Mouse (Mus musculus) liver, postnatal 0 days (tissue): Measurements from ENCODE around the gene Serpine3. TPM values are rescaled to one million over a fixed set of nuclear protein-coding genes. Genes with fewer than 3 reads are reported as not detected.
"Not testable (repeated sequence)": the region's sequence is repeated elsewhere in the genome, so short reads cannot be mapped to it uniquely, and the experiment has no call there.

Source experiments
- ATAC-seq: fragments of 200-750 bp; cut with Nextera tagmentation; 2 replicates; pipeline ENCODE4 v1.8.0; 2017; ENCODE audit warnings: mild to moderate bottlenecking, moderate library complexity
- DNase-seq: peaks from one replicate; pipeline ENCODE4 v3.0.0-alpha.2; 2016
- H3K27ac ChIP-seq: fragments of 300-500 bp; sonication (generic); 2 replicates; pipeline ENCODE4 v1.5.1; 2014; ENCODE audit warnings: antibody characterized with exemption, moderate library complexity, mild to moderate bottlenecking, low read depth
- H3K27me3 ChIP-seq: fragments of 300-500 bp; sonication (generic); 2 replicates; pipeline ENCODE4 v1.6.1; 2014; ENCODE audit warnings: low read length, control low read depth, mixed read lengths; ENCODE audit not compliant: insufficient read depth
- H3K36me3 ChIP-seq: fragments of 300-500 bp; sonication (generic); replicated peaks from 2 replicates; pipeline ENCODE4 v1.6.1; 2014; ENCODE audit warnings: mild to moderate bottlenecking, control low read depth, low read length, moderate library complexity, mixed read lengths; ENCODE audit not compliant: insufficient read depth
- H3K4me1 ChIP-seq: fragments of 300-500 bp; sonication (generic); 2 replicates; pipeline ENCODE4 v1.6.1; 2014; ENCODE audit warnings: antibody characterized with exemption, mild to moderate bottlenecking, control low read depth; ENCODE audit not compliant: insufficient read depth
- H3K4me2 ChIP-seq: fragments of 300-500 bp; sonication (generic); 2 replicates; pipeline ENCODE4 v1.6.1; 2014; ENCODE audit warnings: low read depth, mild to moderate bottlenecking, low read length, moderate library complexity, mixed read lengths
- H3K4me3 ChIP-seq: fragments of 300-500 bp; sonication (generic); 2 replicates; pipeline ENCODE4 v1.5.1; 2014; ENCODE audit warnings: low read depth, low read length
- H3K9ac ChIP-seq: fragments of 300-500 bp; sonication (generic); replicated peaks from 2 replicates; pipeline ENCODE4 v1.6.1; 2014; ENCODE audit warnings: mild to moderate bottlenecking, moderate library complexity
- H3K9me3 ChIP-seq: fragments of 300-500 bp; sonication (generic); 2 replicates; pipeline ENCODE4 v1.6.1; 2016; ENCODE audit warnings: mild to moderate bottlenecking, control low read depth, low read length, mixed read lengths
- CTCF ChIP-seq: sonication (generic); IDR thresholded peaks from 2 replicates; pipeline ENCODE4 v1.5.1; 2016; ENCODE audit warnings: antibody characterized with exemption, low read depth
- EP300 ChIP-seq: IDR thresholded peaks from 2 replicates; pipeline ENCODE4 v1.6.1; 2016; ENCODE audit warnings: antibody characterized with exemption, low read depth, mild to moderate bottlenecking
- WGBS: fragments of 180-500 bp; shearing (Covaris S2); extraction: QIAGEN DNeasy Blood & Tissue Kit; methylation state at CpG from one replicate; pipeline ENCODE4 v1.1.7; 2014; ENCODE audit not compliant: insufficient replicate concordance; 5-methylcytosine and 5-hydroxymethylcytosine counted together
- polyA plus RNA-seq: library from polyadenylated mRNA; unstranded; fragments of >200 nt; fragmentation: Nextera tagmentation; extraction: Ambion mirVana; gene quantifications from 2 replicates; pipeline ENCODE4 v1.2.1, GENCODE M21; 2015

Gene Serpine3
- polyA plus RNA-seq, 1 experiment from 2014 or later: not detected

DNA sequence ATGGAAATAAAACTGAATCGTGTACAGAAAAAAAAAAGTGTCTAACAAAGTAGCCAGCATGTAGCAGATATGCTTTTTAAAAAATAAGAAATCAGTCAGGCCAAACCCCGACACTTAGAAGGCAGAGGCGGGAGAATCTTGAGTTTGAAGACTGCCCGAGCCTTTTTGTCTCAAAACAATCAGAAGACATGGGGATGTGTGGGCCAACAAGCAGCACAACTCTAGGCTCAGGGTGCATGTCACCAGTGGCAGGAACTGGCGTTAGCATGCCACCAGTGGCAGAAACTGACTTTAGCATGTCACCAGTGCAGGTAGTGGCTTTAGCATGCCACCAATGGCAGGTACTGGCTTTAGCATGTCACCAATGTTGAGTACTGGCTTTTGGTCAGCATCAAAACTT is 23.9 kb upstream of the Serpine3 start:
- Histone ChIP-seq H3K4me2 (no peak overlapping the region), H3K36me3 (no peaks in the 10 kb centered on the region), H3K9ac (no peak overlapping the region), H3K4me1 (no peaks in the 10 kb centered on the region), H3K27ac (no peak overlapping the region), H3K27me3 (no peaks in the 10 kb centered on the region), H3K9me3 (no peaks in the 10 kb centered on the region), H3K4me3 (no peak overlapping the region)
- ATAC-seq (no peak), DNase-seq (no peak)
- TF ChIP-seq EP300 (no peak), CTCF (no peak)
- 71% methylated on average over 5 of the region's 5 CpGs for WGBS

DNA sequence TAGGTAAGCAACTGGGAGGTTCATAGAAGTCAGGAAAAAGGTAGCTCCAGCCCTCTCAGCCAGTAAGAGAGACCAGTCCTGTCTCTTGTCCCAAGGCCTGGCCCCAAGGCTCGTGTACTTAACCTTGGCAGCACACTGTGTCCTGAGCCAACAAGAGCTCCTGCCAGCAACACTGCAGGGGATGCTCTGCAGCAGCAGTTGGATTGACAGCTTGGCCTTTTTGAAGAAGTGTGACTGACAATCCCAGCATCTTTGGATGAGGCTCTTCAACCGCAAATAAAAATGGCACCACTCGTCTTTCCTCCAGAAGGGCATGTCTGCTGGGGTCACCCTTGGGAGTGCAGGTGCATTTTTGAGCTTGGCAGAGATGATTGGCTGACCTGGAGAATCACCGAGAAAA is 23.1 kb upstream of the Serpine3 start:
- no peak overlapping the region for H3K27ac ChIP-seq
- TF ChIP-seq CTCF (no peak), EP300 (no peak)
- H3K9me3 ChIP-seq: no peaks in the 10 kb centered on the region
- WGBS: 66% methylated on average over 4 of the region's 4 CpGs
- H3K4me2 ChIP-seq: no peak overlapping the region
- no peaks in the 10 kb centered on the region for H3K36me3 ChIP-seq
- no peak overlapping the region for H3K9ac ChIP-seq
- ATAC-seq (no peak), DNase-seq (no peak)
- H3K4me1 ChIP-seq: no peaks in the 10 kb centered on the region
- no peak overlapping the region for H3K4me3 ChIP-seq
- no peaks in the 10 kb centered on the region for H3K27me3 ChIP-seq

DNA sequence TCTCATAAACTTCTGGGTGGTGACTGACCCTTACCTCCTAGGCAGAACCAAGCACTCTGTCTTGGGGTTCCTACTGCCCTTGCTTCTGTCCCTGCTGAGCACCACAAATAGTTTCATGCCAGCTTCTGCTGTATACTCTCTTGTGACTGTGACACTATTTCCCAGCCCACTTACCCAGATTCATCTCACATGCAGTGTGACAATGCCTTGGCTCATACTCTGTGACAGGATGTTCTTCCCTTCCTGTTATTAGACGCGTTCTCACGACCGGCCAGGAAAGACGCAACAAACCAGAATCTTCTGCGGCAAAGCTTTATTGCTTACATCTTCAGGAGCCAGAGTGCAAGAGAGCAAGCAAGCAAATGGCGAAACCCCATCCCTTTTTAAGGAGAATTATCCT is 21.1 kb upstream of the Serpine3 start:
- not testable (repeated sequence) for H3K4me2 ChIP-seq, H3K27ac ChIP-seq, H3K27me3 ChIP-seq, H3K4me3 ChIP-seq, H3K36me3 ChIP-seq, H3K4me1 ChIP-seq, H3K9ac ChIP-seq, ATAC-seq, H3K9me3 ChIP-seq, DNase-seq
- 43% methylated on average over 6 of the region's 7 CpGs for WGBS

DNA sequence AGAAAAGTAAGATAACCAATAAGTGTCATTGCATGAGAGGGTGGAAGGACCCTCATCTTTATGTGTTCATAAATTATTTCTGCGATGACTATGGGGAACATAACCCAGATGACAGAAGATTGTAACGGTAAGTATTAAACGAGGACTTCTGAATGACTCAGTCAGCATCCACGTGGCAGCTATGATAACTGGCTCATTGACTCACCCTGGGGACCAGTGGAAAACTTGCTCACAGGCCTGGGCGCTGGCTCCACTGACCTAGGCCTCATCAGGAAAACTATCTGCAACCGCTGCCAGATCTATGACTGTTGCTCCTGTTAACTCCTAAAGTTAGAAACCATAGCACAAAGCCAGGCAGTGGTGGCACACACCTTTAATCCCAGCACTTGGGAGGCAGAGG is 15.1 kb upstream of the Serpine3 start:
- H3K9ac ChIP-seq: no peak overlapping the region
- no peak for ATAC-seq
- H3K27ac ChIP-seq: no peak overlapping the region
- no peaks in the 10 kb centered on the region for H3K4me1 ChIP-seq
- H3K27me3 ChIP-seq: no peaks in the 10 kb centered on the region
- TF ChIP-seq EP300 (no peak), CTCF (no peak)
- no peaks in the 10 kb centered on the region for H3K9me3 ChIP-seq
- H3K4me2 ChIP-seq: no peak overlapping the region
- H3K4me3 ChIP-seq: no peak overlapping the region
- WGBS: 74% methylated on average over 6 of the region's 6 CpGs
- H3K36me3 ChIP-seq: no peaks in the 10 kb centered on the region
- DNase-seq: no peak

DNA sequence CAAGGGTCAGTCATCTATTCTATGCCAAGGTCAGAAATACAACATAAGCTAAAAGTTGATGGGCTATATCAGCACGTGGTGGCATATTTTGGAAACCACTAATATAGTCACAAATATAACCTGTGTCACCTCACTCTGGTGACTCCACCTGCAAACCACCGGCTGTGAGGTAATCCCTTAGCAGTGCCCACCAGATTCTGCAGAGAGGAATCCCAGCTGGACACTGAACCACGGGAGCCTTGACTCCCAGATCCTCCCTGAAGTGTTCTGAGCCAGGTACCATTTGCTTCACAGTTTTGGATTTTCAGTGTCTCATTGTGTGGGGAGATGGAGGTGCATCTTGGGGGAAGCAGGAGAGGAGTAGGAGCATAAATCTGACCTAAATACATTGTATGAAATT is 13.1 kb upstream of the Serpine3 start:
- Histone ChIP-seq H3K4me3 (no peak overlapping the region), H3K4me2 (no peak overlapping the region), H3K27me3 (no peaks in the 10 kb centered on the region), H3K27ac (no peak overlapping the region), H3K36me3 (no peaks in the 10 kb centered on the region), H3K9ac (no peak overlapping the region), H3K4me1 (no peaks in the 10 kb centered on the region), H3K9me3 (no peaks in the 10 kb centered on the region)
- TF ChIP-seq CTCF (no peak), EP300 (no peak)
- 56% methylated on average over 3 of the region's 3 CpGs for WGBS
- DNase-seq (no peak), ATAC-seq (no peak)

DNA sequence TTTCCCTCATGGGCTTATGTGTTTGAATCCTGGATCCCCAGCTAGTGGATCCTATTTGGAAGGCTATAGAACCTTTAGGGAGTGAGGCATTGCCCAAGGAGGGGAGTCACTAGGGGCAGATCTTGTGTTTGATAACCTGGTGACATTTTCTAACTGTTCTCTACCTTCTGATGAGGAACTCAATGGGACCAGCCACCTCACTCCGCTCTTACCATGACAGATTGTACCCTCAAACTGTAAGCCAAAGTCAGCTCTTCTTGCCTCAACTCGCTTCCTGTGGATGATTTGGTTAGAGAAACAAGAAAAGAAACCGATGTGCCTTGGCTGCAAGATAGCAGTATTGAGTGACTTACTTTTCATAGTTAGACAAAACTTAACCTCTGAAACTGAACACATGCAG is 11.7 kb upstream of the Serpine3 start:
- H3K36me3 ChIP-seq: no peaks in the 10 kb centered on the region
- no peak overlapping the region for H3K27ac ChIP-seq
- H3K9me3 ChIP-seq: no peaks in the 10 kb centered on the region
- no peaks in the 10 kb centered on the region for H3K27me3 ChIP-seq
- 76% methylated on average over 3 of the region's 3 CpGs for WGBS
- TF ChIP-seq EP300 (no peak), CTCF (no peak)
- H3K4me3 ChIP-seq: no peak overlapping the region
- H3K4me2 ChIP-seq: no peak overlapping the region
- no peak overlapping the region for H3K9ac ChIP-seq
- ATAC-seq (no peak), DNase-seq (no peak)
- no peaks in the 10 kb centered on the region for H3K4me1 ChIP-seq

DNA sequence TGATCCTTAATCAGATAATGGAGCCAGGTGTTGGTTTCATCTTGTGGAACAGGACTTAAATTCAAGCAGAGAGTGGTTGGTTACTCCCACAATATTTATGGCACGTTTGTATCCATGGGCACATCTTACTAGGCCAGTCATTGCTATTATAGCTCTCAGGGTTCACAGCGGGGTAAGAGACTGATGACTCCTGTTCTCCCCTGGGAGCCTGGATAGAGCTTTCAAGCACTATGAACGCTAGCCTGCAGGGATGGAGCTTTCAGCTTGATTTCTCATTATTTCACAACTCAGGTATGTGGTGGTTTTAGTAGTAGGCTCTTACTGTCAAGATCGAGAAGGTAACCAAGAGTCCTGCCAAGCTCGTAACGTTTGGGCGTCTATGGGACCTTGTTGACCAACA is 7.5 kb upstream of the Serpine3 start:
- no peaks in the 10 kb centered on the region for H3K4me1 ChIP-seq
- H3K36me3 ChIP-seq: no peaks in the 10 kb centered on the region
- H3K27me3 ChIP-seq: no peaks in the 10 kb centered on the region
- ATAC-seq (no peak), DNase-seq (no peak)
- 73% methylated on average over 7 of the region's 7 CpGs for WGBS
- H3K9me3 ChIP-seq: no peaks in the 10 kb centered on the region
- no peak overlapping the region for H3K9ac ChIP-seq
- no peak overlapping the region for H3K4me2 ChIP-seq
- H3K27ac ChIP-seq: no peak overlapping the region
- no peak for TF ChIP-seq EP300
- TF ChIP-seq CTCF: no peak
- H3K4me3 ChIP-seq: no peak overlapping the region
